Mouse (Mus musculus): ENCODE data around the gene Wdr18.

Wdr18 gene

GRCm38 (mm10) chr10:79959847-79960601 is at the start of gene Wdr18:
TSS of gene Wdr18 (plus strand) at chr10:79960152.
- DNase-seq (ENCODE audit: low spot score in 2 of 2) = peak; percentile 99 to 100

DNA sequence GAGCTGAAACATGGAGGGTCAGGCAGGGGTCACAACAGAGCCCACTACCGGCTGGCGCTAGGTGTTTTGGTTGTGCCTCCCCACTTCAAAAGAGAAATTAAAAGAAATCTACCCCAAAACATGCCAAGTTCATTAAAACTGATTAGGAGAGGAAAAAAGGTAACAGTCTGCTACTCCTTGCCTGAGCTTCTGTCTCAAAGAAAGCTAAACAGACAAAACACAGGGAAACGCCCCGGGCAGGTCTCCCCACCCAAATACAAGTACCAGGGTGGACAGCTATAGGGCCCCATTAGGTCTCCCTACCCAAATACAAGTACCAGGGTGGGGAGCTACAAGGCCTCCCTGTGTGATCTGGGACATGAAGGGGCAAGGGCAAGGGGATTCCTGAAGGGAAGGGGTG is 49.4 kb upstream of the Wdr18 start, which contains the start of gene Gm26602:
Gm26602 (plus strand) TSS at position 301 of the 400 bp plus-strand sequence.
- DNase-seq (ENCODE audit: low spot score in 2 of 2) = no peak

GRCm38 (mm10) chr10:79912412-79912811 is 47.5 kb upstream of the Wdr18 start:
- no peak for DNase-seq (ENCODE audit: low spot score in 2 of 2)

- peak; percentile 49 to 56 for DNase-seq (ENCODE audit: low spot score in 2 of 2)
Measured at GRCm38 (mm10) chr10:79914131-79914947, 45.6 kb upstream of the Wdr18 start.

DNA sequence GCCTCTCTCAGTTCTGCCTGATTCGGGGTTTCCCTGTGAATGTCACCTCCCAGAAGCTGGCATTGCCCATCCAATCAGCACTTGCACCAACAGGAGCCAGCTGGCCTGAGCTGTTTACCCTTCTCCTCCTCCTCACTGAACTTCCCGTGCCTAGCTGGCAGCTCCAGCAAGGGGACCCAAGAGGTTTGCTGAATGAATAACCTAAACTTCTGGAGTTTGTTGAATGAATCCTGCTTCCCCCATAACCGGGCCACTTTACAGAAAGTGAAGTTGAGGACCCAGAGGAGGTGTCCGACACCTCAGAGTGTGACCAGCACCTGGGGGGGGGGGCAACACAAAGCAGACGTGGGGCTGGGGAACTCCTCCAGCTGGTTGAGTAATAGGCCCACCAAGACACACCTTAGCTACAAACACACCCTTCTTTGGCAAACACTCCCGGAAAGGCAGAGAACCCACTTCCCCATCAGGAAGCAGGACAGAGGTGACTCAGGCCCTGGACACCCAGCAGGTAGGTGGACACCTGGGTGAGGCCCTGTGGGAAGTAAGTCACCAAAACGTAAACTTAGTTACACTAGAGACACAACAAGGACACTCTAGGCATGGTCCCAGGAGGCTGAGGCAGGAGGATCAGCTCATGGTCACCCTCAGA is 44.9 kb upstream of the Wdr18 start:
- DNase-seq (ENCODE audit: low spot score in 2 of 2) = peak; percentile 29 to 43

DNA sequence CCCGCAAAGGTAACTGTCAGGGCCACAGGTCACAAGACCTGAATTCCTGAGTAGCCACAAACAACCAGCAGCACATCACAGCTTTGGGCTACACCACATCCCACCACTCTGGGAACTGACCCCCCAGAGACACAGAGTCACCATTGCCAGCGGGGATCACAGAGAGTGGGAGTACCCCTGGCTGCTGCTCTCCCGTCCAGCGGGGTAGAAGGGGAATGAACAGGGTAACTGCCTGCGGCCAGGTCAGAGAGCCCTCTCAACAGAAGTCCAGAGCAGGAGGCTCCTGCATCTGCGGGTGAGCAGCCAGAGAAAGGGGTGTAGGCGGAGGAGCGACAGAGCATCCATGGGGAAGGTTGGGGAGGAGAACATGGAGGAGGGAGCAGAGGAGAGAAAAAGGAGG is 43.9 kb upstream of the Wdr18 start:
- peak; percentile 43 to 47 for DNase-seq (ENCODE audit: low spot score in 2 of 2)

- DNase-seq (ENCODE audit: low spot score in 2 of 2) = peak; percentile 87 to 93
Measured at GRCm38 (mm10) chr10:79916808-79917531, 43.0 kb upstream of the Wdr18 start, which contains the start of gene Kiss1r. TSS of gene Kiss1r (plus strand) at chr10:79916971.

GRCm38 (mm10) chr10:79917532-79918100 is 42.3 kb upstream of the Wdr18 start:
- no peak for DNase-seq (ENCODE audit: low spot score in 2 of 2)

GRCm38 (mm10) chr10:79918231-79919078 is 41.5 kb upstream of the Wdr18 start:
- no peak for DNase-seq (ENCODE audit: low spot score in 2 of 2)

DNA sequence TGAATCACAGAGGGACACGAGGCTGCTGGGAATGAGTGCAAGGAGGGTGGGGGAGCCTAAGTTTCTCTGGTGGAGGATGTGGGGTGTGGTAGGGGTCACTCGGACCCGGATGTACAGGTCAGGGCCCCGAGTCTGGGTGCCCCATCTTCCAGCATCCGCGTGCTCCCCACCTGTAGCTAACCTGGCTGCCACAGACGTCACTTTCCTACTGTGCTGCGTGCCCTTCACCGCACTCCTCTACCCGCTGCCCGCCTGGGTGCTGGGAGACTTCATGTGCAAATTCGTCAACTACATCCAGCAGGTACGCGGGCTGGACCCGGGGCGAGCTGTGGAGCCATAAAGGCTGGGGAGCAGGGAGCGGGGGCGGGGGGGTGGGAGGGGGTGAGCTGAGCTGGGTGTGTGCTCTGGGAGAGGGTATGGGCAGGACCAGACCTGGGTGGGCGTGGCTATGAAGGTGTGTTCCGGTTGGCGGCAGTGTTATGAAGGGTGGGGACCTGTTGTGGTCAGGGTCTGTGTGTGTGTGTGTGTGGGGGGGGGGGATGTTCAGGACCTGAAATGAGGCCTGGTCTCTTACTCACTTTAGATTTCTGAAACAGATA is 40.6 kb upstream of the Wdr18 start:
- DNase-seq (ENCODE audit: low spot score in 2 of 2) = peak in 1 of 2 experiments; percentile 46

GRCm38 (mm10) chr10:79920056-79920890 is 39.7 kb upstream of the Wdr18 start:
- no peak for DNase-seq (ENCODE audit: low spot score in 2 of 2)

- no peak for DNase-seq (ENCODE audit: low spot score in 2 of 2)
Measured at GRCm38 (mm10) chr10:79920958-79921535, 38.9 kb upstream of the Wdr18 start, which contains the start of gene R3hdm4. TSS of gene R3hdm4 (minus strand) at chr10:79921208.

DNA sequence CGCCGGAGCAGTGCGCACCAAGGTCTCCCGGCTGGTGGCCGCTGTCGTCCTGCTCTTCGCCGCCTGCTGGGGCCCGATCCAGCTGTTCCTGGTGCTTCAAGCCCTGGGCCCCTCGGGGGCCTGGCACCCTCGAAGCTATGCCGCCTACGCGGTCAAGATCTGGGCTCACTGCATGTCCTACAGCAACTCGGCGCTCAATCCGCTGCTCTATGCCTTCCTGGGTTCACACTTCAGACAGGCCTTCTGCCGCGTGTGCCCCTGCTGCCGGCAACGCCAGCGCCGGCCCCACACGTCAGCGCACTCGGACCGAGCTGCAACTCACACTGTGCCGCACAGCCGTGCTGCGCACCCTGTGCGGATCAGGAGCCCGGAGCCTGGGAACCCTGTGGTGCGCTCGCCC is 38.4 kb upstream of the Wdr18 start:
- no peak for DNase-seq (ENCODE audit: low spot score in 2 of 2)

- peak; percentile 95 to 97 for DNase-seq (ENCODE audit: low spot score in 2 of 2)
Measured at GRCm38 (mm10) chr10:79924998-79925784, 34.8 kb upstream of the Wdr18 start.

GRCm38 (mm10) chr10:79925785-79926490 is 34.0 kb upstream of the Wdr18 start:
- peak; percentile 51 to 64 for DNase-seq (ENCODE audit: low spot score in 2 of 2)

- peak; percentile 87 to 90 for DNase-seq (ENCODE audit: low spot score in 2 of 2)
Measured at GRCm38 (mm10) chr10:79926491-79927323, 33.2 kb upstream of the Wdr18 start, which contains the start of gene Arid3a. TSS of gene Arid3a (plus strand) at chr10:79927043.

Measured in spleen, postnatal 10 days (tissue).